Mouse (Mus musculus): ENCODE measurements at regions not wholly inside any gene's neighbourhood (a gene's known extent, or its start where the extent isn't known, plus 50 kb on each side); places are given as distances from the start of the nearest gene placed in this dataset.

- peak in 1 of 2 experiments; percentile 28 for DNase-seq
- intact Hi-C loops (cut with DNase I), result no loop called here
Measured at GRCm38 (mm10) chr2:170294657-170295056, 133.0 kb downstream of the Bcas1 start.

- intact Hi-C loops (cut with DNase I), result no loop called here
- DNase-seq, result no peak
Measured at GRCm38 (mm10) chr2:170291841-170292655, 135.6 kb downstream of the Bcas1 start.

DNA sequence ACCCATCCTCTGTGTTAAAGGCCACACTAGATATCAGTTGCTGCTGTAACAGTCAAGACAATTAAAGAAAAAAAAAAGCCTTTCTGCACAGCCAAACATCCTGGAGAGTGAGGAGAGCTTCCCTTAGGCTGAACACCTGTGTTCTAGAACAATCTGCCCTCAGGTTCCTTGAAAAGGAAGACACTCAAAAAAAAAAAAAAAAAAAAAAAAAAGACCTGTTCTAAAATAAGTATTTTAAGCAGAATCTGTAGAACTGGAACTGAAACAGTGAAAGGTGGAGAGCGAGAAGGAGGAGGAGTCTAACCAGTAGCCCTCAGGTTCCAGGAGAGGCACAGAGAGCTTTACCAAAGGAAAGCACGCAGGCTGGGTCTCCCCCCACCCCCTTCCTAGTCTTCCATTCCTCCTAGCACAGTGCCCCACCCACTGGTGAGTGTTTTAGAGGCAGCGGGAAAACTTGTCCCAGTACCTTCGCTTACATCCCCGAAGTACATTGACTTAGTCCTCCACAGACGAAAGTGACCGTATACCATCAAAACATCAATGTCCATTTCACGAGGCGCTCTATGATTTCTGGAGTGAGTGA, 138.2 kb downstream of the Bcas1 start:
- intact Hi-C loops (cut with DNase I), result no loop called here
- no peak for DNase-seq

DNA sequence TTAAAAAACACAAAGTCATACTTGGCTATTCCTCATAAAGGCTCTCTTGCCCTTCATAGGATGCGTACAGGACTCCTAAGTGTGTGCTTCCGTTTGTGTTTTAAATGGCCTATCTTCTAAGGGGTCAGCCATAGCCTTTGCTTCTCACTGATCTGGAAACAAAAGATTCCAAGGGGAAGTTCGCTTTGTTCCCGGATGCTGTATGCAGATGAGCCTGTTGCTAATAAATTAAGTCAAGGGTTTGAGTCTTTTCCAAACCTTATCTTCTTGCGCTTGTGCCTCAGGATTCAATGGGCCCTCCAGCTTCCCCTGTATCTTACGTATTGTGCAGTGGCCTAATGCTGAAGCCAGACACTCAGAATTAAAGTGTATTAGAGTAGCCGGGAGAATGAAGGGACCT, 138.9 kb downstream of the Bcas1 start:
- intact Hi-C loops (cut with DNase I), result no loop called here
- no peak for DNase-seq

DNA sequence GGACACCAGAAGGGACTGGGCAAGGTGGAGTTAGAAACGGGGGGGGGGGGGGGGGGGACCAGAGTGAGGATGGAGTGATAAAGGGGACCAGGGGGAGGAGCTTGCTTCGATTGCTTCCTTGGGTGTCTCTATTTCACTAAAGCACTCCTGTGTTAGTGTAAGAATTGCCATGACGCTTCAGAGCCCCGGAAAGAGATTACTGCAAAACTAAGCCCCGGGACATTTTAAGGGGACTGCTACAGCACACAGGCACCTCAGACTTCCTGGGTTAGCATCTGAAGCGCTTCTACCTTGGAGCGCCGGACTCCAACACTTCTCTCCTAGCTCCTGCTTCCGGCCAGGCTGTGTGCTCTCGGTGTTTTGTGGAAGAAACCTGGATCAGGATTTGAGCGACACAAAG, 139.4 kb downstream of the Bcas1 start:
- intact Hi-C loops (cut with DNase I), result no loop called here
- DNase-seq, result no peak

GRCm38 (mm10) chr2:170287301-170287885, 139.5 kb upstream of the Zfp217 start:
- intact Hi-C loops (cut with DNase I), result no loop called here

DNA sequence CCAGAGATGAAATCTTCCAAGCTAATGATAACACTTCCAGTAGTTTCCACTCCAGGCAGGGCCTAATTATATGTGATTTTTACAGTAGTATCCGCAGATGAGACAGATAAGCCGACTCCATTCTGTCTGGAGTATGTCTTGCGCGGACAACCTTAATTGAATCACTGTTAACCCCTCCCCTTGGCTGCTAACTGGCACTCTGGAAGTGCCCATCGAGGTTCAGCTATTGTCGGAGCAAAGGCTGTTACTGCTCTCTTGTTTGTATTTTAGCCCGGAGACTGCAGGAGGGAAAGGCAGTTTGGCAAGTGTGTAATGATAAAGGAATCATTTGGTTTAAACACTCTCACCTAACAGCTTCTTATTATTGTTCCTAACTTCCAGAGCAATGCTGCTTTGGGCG, 138.9 kb upstream of the Zfp217 start:
- intact Hi-C loops (cut with DNase I), result no loop called here

More at GRCm38 (mm10) chr2:170287301-170287885, 139.5 kb upstream of the Zfp217 start:
- peak; percentile 60 to 66 for DNase-seq

DNA sequence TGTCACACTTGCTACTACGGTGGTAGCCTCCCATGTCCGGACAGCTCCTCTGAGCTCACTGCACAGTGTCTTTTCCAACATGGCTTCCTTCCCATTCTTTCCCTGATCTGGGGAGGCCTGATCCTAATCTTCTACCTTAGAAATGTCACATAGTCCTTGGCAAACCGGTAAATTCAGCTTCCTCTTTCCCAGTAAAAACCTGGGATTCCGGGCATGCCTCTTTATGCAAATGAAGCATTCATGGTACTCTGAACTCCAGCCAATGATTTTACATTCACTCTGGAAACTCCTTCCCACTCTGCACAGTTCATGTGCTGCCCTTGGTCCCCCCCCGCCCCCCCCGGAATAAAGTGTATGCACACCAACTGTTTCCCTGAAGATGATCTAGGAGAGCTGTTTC, 134.6 kb upstream of the Zfp217 start:
- intact Hi-C loops (cut with DNase I), result no loop called here
- DNase-seq, result no peak

More for the DNA sequence above, 138.9 kb upstream of the Zfp217 start:
- DNase-seq, result no peak

DNA sequence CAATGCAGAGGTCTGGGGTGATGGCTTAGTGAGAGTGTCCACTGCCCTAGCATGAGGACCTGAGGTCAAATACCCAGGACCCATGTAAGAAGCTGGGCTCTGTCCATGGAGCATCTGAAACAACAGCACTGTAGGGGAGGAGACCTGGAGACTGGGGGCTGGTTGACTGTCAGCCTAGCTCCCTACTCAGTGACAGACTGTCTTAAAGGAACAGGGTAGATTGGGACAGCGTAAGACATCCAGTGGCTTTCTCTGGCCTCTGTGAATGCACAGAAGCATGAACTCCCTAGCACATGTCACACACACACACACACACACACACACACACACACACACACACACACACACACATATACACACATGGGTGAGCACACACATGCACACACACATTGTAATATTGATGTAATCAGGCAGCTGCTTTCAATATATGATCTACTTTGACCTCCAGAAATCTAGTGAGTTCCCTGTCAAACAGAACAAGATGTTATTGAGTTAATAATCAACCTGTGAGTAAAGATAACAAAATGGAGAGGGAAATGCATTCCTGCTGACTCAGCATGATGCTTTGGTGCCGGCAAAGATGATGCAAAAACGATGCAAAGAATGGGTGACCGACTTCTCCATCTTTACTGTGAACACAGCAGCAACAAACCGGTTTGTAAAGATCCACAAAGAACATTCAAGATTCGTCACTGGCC, 133.6 kb upstream of the Zfp217 start:
- intact Hi-C loops (cut with DNase I), result no loop called here
- DNase-seq, result no peak

DNA sequence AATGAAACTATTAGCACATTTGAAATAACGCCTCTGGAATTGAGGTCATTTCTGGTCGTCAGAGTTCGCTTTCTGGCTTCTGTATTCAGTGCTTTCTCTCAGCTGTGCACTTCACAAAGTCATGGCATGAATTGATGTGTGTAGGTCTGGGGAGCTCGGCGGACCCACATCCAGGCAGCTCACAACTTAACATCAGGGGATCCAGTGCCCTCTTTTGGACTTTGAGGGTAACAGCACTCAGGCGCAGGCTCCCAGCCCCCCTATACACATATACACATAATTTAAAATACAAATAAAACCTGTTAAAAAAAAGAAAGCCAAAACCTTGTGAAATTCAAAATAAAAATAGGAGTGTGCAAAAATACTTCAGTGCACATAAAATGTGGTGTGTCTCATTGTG, 132.8 kb upstream of the Zfp217 start:
- no peak for DNase-seq
- intact Hi-C loops (cut with DNase I), result no loop called here

GRCm38 (mm10) chr2:170277896-170278295, 130.0 kb upstream of the Zfp217 start:
- DNase-seq, result no peak
- intact Hi-C loops (cut with DNase I), result no loop called here

DNA sequence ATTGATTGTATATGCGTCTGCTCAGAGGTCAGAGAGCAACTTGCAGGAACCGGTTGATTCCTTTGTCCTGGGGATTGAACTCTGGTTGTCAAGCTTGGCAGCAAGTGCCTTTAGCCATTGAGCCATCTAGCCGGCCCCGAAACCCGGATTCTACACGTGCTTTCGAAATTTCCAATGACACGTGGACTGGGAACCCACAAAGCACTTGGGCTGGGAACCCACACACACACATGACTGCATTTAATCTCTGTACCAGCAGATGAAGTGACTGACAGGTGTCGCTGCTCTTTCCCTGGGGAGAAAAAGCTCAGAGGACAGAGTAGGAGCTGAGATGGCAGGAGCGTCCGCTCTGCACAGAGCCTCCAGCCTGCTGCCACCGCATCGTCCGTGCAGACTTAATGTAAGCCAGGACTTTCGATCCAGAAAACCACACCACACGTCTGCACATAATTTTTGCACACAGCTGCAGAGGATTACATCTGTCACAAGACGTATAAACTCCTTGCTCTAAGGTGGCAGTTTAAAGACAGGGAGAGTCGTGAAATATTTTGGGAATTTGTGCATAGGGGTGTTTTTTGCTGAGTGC, 129.4 kb upstream of the Zfp217 start:
- intact Hi-C loops (cut with DNase I), result no loop called here
- DNase-seq, result no peak

GRCm38 (mm10) chr2:170275687-170276086, 127.8 kb upstream of the Zfp217 start:
- no peak for DNase-seq
- intact Hi-C loops (cut with DNase I), result no loop called here

GRCm38 (mm10) chr2:170269926-170270577, 122.1 kb upstream of the Zfp217 start:
- intact Hi-C loops (cut with DNase I), result loop anchor here (5.0 kb wide), 1 partner anchor 48 kb away; no protein-coding TSS in a partner anchor
- DNase-seq, result no peak

GRCm38 (mm10) chr2:170268080-170268479, 120.2 kb upstream of the Zfp217 start:
- intact Hi-C loops (cut with DNase I), result loop anchor here (5.0 kb wide), 1 partner anchor 46 kb away; no protein-coding TSS in a partner anchor
- peak in 1 of 2 experiments; percentile 37 for DNase-seq

DNA sequence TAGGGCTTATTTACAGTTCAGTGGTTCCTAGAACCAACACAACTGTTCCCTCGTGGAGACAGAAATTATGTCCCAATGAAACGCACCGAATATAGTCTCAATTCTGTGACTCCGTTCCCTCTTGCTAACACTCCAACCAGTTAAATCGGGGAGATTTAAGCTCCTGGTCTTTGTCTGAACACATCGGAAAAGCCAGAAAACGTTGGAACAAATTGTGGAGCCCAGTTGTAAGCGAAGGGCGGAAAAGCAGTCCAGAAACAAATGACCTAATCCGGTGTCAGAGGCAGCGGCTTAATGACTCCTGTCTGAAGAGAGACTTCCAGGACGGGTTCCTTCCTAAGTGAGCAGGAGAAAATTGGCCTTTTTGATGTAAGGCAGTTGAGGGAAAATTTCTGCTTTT, 119.2 kb upstream of the Zfp217 start:
- intact Hi-C loops (cut with DNase I), result loop anchor here (5.0 kb wide), 1 partner anchor 45 kb away; no protein-coding TSS in a partner anchor
- DNase-seq, result no peak

GRCm38 (mm10) chr2:170266407-170267101, 118.7 kb upstream of the Zfp217 start:
- intact Hi-C loops (cut with DNase I), result loop anchor here (5.0 kb wide), 1 partner anchor 44 kb away; no protein-coding TSS in a partner anchor
- no peak for DNase-seq

GRCm38 (mm10) chr2:170263594-170263993, 115.7 kb upstream of the Zfp217 start:
- DNase-seq, result no peak
- intact Hi-C loops (cut with DNase I), result no loop called here

DNA sequence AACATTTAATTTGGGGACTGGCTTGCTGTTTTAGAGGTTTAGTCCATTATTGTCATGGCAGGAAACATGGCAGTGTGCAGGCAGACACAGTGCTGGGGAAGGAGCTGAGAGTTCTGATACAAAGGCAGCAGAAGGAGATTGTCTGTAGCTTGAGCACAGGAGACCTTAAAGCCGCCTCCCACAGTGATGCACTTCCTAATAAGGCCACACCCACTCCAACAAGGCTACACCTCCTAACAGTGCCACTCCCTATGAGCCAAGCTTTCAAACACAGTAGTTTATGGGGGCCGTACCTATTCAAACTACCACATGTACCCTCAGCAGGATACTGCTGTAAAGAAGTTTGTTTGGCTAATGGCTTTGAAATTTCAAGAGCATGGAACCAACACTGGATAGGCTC, 113.3 kb upstream of the Zfp217 start:
- no peak for DNase-seq
- intact Hi-C loops (cut with DNase I), result no loop called here

Data from heart, postnatal 14 days (tissue).